Mouse (Mus musculus) kidney, postnatal 14 days (tissue): ENCODE results near the gene Npnt.

Experiments
- DNase-seq: peaks from one replicate; pipeline ENCODE4 v3.0.0; 2022; ENCODE audit warnings: mixed read lengths

The Npnt gene

DNA sequence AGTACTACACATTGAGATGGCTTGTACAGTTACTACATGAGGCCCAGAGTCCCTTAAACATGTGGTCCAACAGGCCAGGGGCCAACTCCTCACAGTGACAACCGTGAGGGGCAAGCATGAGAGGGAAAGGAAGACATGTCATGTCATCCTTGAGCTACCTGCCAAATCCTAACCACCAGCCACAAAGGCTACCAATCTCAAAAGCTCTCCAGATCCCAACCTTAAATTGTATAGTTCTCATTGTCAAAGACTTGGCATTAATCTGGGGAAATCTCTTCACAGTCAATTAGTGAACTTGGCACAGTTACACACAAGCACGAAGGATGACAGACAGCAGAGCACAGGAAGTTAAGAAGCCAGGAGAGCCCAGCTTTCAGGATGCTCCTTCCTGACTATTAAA, 15.4 kb downstream of the Npnt start:
- no peak for DNase-seq

DNA sequence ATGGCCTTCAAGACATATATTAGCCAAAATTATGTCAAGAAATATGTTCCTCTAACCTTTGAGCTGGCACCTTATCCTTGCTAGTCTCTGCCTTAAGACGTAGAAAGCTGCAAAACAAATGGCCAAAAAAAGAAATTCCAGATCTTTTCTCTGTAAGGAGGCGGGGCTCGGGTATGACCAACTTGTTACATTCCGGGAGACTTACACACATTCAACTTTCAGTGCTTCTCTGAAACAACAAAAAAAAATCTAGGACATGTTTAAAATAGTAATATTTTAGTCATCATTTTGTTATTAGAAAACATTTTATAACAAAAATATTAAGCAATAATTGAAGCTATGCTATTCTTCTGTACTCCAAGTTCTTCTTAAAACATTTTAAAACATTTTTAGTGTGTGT, 18.6 kb downstream of the Npnt start:
- no peak for DNase-seq

DNA sequence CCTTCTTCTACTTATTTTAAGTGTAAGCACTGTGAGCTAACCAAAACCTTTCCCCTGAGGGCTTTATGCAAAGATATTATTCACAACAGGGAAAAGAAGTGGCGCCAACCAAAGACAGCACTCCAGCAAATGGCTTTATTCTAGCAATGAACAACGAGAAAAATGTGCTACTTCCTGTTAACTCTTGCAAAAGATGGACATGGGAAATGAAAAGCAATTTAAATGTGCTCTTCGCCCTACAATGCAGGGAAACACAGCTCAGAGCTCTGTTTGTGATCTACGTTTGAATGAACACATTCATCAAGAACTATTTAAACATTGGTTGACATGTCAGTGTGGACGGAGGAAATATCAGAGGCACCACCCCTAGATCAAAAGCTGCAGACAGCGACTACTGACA, 20.2 kb downstream of the Npnt start:
- DNase-seq = no peak

DNA sequence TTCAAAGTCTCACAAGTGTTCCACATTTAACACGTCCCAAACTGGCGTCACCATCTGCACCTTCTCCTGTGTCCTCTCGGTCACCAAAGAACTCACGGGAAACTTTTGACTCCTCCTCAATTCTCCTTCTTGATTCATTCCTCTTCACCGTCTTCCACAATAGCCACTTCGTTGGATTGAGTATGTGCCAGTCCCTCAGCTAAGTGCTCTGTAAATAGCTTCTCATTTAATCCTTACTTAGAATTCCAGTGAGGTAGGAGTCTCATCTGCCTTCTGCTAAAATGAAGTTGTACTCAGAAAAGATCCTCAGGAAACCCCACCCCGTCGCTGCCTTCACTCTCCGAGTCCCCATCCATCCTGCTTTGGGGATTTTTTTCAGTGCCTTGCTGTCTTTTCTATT, 21.9 kb downstream of the Npnt start:
- no peak for DNase-seq

DNA sequence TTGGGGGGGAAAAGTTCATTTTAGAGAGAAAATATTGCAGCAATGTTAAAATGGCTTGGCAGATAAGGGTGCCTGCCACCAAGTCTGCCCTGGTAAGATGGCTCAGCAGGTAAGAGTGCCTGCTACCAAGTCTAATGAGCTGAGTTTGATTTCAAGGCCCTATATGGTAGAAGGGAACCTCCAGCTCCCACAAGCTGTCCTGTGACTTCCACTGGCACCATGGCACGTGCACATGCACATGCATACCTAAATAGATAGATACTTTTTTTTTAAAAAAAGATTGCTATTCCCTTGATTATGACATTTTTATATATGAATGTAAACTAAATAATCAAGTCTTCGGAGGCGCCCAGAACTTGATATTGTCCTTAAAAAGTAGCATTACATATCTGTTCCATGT, 30.3 kb downstream of the Npnt start:
- DNase-seq = no peak

DNA sequence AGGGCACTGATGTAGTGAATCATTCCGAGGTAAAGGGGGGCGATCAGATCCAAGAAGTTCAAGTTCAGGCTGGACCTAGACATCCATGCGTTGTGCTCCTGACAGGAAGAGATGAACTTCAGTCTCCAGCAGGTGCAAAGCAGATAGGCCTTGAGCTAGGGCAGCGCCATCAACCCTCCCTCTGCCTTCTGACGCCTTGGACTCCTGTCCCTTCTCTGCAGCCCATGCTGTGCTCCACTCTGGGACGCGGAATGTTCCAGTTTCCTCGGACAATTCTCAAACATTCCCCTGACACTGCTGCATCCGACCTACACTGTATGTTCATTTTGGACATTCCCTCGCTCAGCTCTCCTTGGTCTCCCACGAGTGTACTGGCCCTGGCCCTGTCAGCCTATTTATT, 30.9 kb downstream of the Npnt start:
- no peak for DNase-seq

DNA sequence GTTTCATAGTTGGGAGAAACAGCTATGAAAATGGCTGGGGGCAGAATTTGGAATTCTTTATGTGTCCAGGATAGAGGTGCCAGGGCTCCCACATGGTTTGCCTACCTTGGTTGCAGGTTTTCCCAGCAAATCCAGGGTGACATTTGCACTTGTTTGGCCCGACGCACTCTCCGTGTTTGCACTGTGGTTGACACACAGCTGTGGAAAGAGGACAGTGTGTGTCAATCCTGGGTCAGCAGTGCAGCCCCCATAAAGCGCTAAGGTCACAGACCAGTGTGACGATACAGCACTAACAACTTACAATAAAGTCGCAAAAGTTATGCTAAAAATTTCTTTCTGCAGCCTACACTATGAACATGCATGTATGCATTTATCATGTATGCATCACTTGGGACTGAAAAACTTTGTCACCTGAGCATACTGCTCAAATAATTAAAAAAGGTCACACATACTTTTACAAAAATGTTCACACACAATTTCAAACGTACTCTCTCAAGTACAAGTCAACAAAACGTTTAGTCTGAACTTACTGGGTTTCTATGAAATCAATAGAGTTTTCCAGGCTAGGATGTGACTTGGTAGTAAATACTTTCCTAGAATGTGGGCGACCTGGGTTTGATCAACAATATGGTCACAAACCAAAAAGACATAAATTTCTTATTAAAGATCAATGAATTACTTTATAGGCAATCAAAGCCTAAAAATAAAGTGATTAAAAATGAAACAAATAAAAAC, 32.6 kb downstream of the Npnt start:
- DNase-seq = no peak

DNA sequence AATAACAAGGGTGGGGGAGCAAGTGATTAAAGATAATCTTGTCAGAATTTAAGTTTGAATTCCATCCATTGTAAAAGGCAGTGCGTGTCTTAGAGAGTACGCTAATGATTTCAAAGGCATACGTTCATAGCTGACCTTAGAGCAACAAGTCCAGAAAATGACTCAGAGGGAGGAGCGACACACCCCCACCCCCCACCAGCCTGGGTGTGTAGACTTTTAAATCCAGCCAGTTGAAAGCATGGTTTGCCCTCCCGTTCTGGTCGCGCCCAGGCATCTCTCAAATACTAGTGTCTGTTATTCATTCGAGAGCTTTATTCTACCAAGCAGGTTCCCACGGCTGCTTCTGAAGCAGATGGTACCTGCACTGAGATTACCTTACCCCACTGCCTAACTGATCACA, 34.4 kb downstream of the Npnt start:
- no peak for DNase-seq

DNA sequence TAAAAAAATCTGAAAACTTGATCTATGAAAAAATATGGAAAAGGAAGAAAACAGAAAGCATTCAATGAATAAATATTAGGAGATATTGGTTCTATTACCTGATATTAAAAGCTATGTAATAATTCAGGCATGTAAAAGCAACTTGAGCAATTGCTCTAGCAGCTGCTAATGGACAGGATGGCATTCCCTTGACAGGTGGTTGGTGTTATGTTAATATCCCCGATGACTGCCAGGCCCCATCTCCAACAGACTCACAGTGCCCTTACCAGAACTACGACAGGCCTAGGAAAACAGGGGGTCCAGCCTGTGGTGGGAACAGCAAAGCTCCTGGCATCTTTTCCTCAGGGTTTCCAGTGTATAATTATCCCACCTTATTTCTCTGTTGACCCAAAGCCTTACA, 37.7 kb downstream of the Npnt start:
- no peak for DNase-seq

DNA sequence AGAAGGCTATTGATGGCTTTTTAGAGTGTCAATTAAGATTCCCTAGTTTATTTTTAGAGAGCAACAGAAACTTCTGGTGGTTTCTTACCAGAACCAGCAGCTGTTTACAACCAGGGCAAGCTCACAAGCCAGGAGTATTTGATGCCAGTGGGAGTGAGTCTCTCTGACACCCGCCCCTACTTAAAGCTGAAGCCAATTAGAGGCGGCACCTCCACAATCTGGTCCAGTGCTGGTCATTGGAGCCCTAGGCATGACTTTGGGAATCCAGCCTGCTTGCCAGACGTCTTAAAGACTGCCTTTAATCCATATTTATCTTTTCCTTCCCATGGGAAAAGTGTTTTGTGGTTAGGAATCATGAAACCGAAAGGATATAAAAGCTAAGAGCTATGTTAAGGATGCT, 38.4 kb downstream of the Npnt start:
- DNase-seq = no peak

DNA sequence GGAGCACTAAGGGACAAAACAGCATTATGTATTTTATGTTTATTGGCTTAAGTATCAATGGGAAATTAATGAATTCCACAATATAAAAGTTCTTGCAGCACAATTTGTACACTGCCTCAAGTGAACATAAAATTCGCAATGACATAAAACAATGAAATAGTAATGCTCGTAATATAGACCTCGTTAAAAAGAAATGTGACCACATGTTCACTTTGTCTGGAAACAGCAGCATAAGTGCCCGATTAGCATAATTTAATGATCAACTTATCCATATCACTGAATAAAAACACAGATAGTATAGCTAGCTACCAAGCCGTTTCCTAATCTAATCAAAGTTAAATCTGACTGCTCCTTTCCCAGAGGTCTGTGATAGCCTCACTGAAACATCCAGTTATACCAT, 39.4 kb downstream of the Npnt start:
- DNase-seq = no peak

DNA sequence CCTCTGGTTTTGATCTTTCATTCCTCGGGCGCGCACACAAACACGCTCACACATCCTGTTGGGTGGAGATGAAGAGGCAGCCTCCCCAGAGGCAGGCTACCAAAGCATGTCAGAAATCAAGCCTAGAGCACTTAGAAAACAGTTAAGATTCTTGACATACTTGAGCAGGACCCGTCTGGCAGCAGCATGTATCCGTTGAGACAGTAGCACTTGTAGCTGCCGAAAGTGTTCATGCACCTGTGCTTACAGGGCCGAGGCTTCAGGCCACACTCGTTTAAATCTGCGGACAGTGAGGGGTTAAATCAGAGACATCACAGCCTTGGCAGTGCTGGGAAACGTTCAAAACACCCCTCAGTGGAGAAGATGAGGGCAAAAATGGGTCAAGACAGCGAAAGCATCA, 40.4 kb downstream of the Npnt start:
- DNase-seq = no peak

DNA sequence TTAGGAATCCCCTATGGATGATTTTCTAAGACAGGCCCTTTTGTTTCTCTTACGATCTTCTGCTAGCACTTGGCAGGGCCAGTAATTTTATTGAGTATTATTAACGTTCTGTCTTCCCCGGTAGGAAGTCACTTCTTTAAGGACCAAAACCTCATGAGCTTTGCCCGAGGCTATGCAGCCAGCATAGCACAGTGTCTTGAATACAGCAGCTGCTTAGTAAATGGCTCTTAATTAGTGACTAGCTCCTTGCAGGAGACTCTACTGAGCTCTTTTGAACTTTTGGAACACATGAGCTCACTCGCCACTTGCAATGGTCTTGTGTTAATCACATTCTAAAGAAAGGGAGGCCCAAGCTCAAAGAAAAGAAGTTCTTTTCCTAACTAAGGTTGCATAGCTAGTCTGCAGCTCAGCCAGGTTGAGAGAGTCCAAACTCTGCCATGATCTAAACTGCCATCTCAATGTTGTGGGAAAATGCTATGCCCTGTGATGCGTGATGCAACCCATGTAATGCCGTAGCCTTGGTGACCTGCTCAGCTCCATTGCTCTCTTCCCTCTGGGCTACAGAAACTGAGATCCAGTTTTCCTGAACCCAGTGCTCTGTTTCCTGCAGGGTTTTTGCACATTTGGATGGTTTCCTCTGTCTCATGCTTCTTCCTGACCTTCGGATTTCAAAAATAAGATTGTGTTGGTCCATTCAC, 42.4 kb downstream of the Npnt start:
- no peak for DNase-seq

DNA sequence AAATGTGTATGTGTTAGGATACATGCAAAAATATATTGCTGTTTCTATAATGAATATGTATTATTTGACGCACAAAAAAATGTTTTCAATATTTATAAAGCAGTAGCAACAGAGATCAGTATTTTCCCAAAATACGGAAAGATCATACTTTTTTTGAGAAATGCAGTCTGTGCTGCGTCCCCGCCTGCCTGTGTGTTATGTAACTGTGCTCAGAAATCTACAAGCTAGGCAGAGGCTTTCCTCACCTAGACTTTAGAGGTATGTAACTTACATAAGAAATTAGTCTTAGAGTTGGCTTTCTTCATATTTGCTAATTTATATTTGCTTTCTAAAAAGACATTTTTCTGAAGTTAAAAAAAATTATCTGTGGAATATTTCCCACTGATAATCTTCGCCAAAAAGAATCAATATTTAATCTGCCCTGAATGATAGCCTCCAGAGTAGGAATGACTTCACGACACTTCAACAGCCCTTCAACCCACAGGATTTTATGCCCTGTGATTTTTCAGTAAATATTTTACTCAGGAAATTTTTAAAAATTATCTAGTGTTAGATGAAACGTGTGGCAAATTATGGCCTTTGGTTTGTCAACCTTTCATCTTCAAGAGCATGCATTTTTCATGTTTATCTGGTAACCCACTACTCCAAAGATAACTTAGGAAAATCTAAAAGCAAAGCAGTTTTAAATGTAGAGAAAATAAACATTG, 44.7 kb downstream of the Npnt start:
- no peak for DNase-seq

DNA sequence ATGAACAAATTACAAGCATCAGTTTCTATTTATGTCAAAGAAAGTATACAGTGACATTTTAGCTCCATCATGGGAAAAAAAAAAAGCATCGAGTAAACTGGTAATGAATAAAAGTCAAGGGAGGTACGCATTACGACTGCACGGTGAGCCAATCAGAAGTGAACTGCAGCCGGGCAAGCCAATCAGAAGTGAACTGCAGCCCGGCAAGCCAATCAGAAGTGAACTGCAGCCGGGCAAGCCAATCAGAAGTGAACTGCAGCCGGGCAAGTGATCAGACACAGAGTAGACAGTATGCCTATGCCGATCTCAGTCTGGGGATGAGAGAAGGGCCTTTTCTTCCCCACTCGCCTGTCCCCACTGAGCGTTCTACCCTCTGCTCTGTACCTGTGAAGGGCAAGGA, 46.7 kb downstream of the Npnt start:
- no peak for DNase-seq

DNA sequence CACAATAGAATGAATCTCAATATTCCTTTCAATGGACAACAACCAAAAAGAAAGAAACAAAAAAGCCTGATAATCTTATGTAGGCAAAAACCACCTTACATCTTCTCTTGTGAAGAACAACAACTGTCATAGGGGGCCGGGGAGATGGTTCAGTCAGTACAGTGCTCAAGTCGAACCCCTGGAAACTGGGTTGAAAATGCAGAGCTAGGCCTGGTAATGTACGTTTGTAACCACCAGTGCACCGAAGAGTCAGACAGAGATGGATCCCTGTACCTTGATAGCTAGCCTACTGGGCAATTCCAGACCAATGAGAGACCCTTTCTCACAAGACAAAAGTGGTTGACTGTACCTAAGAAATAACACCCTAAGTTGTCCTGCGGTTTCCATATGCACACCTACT, 47.2 kb downstream of the Npnt start:
- no peak for DNase-seq

DNA sequence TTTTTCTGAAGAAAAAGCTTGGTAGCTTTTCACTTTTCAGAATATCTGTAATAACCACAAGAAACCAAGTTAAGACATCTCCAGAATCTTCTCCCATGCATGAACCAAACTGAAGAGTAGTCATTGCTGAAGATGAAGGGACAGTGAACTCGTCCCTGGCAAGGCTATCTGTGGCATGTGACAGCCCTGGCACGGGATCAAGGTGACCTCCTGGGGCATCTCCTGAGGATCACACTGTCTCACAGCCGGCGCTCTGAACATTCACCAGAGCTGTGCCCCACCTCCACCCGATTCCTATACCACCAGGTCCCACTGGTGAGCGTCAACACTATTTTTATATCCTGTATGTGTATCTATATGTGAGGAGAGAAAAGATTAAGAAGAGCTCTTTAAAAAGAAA, 47.9 kb downstream of the Npnt start:
- DNase-seq = peak; percentile 75

DNA sequence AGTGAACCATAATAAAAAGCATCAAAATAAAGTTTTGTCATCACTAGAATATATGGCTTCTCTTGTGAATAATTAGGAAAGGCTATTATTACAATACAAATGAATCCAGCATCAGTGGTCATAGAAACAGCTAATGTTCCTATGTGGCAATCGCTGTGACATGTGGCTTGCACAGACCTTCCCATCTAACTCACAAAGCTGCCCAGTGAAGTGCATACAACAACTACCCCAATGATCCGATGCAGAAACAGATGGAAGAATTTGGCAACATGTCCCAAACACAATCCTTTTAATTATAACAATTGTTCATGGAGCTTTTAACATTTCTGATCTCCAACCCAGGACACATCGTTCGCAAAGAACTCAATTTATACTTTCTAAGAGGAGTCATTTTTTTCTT, 52.2 kb downstream of the Npnt start:
- DNase-seq = no peak

DNA sequence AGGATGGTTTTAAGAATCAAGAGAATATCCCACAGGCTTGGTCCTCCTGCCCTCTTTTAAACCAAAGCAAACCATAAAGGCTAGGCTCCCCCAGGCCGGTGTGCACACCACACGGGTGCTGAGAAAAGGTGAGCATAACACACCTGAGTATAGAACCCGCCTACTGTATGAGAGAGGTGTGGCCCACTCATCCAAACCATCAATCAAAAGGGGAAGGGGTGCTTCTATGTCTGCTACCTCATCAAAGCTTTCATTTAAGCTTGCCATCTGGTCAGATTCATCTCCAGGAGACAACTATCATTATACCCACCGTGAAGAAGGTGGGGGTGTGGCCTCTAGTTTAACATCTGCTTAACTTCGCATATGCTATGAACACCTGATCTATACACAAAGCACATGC, 52.7 kb downstream of the Npnt start:
- DNase-seq = no peak

DNA sequence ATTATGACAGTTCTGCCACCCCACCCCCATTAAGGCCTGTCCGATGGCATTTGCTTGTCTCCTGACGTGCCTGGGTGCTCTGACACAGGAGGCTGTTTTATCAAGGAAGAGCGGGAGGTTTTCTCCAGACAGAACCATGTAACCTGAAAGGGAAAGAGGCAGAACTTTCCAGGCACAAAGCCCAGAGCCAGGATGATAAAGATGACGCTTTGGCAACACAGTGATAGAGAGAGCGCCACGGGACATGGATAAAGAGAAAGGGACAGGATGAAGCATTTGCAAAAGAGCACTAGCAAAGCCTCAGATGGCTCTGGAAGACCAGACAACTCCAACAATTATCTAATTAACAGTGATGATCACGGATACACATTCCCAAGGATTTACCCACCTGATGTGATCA, 56.0 kb downstream of the Npnt start:
- DNase-seq = no peak

DNA sequence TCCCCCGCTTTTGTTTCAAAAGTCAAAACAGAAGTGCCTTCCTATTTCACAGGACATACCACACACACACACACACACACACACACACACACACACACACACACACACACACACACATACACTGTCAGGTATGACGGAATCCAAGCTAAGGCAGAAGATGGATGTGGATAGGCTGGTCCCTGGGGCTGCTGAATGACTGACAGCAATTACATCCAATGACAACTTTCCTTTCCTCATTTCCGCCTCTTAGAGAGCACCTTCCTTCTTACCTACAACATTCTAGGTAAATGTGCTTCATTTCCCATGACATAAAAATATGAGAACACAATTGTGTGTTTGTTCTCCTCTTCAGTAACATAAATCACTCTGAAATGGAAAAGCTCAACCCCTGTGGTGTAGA, 56.4 kb downstream of the Npnt start:
- no peak for DNase-seq

DNA sequence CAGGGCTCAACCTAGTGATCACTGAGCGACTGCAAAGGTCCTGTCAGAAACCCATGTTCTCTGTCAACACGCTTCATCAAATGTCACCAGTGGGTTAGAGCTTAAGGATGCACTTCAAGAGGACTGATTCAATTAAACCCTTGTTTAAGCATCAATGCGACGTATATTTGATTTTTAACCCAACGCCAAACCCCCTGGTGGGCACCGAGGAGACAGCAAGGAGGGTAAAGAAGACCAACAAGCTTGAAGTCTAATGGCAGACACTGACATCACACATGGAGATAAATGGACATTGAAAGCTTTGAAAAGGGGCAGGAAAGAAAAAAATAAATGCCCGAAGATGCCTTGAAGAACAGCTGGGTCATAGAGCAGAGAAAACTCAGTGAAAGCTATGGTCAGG, 57.0 kb downstream of the Npnt start:
- DNase-seq = no peak

DNA sequence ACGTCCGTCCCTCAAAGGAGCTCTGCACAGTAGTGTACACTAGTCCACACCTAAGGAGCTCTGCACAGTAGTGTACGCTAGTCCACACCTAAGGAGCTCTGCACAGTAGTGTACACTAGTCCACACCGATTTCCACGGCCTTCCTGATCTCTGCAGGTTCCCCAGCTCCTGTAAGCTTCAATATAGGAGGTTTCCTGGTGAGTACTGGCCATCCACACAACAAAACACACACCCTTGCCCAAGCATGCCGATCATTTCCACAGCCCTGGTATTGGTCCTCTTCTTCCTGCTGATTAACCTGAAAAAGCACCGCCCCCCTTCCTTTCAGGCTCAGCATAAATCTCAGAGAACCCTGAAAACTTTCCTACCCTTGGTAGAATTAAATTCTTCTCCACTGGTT, 57.6 kb downstream of the Npnt start:
- DNase-seq = no peak

DNA sequence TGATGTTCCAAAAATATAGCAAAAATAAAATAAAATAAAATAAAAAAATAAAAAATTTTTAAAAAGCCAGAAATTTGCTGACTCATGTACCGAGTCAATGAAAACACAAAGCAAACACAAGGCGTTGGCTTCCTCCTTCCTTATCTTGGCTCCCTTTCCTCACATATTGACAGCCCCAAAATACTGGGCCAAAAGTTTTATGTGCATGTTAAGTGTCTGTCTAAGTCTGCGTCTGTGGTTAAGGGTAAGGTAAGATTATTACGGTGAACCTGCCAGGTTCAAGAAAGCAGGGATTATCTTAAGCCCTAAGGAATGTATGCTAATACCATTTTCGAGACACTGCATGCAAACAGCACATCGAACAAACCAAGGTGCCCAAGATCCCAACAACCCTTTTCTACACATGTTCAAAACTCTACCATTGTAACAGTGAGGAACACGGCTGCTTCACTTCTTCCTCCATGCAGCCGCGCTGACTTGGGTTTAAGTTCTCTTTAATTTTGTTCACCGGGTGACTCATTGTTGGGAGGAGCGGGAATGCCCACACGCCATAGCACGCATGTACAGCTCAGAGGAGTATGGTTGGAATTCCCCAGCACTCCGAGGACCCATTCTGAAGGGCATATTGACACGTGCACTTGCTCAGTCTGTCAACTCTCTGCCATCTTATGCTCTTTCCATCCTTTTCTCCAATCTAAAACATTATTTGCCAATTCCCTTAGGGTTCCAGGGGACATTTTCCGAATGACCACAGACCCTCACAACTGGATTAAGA, 62.8 kb downstream of the Npnt start:
- DNase-seq = no peak
